Mouse (Mus musculus) limb, embryonic 12.5 days (tissue): ENCODE results near the gene Gm2030. TPM values are rescaled to one million over a fixed set of nuclear protein-coding genes. Genes with fewer than 3 reads are reported as not detected.
"Not testable (repeated sequence)": the region's sequence is repeated elsewhere in the genome, so short reads cannot be mapped to it uniquely, and the experiment has no call there.

Source experiments
- ATAC-seq: fragments of 200-750 bp; cut with Nextera tagmentation; 2 replicates; pipeline ENCODE4 v1.8.0; 2017; ENCODE audit warnings: low read depth, moderate TSS enrichment; ENCODE audit not compliant: insufficient number of reproducible peaks, insufficient read depth, low FRiP score, low TSS enrichment
- H3K27ac ChIP-seq: fragments of 300-500 bp; sonication (generic); 2 replicates; pipeline ENCODE4 v1.5.1; 2016; ENCODE audit warnings: mild to moderate bottlenecking, moderate library complexity
- H3K27me3 ChIP-seq: fragments of 300-500 bp; sonication (generic); 2 replicates; pipeline ENCODE4 v1.6.1; 2016; ENCODE audit warnings: mild to moderate bottlenecking, moderate library complexity
- H3K36me3 ChIP-seq: fragments of 300-500 bp; sonication (generic); 2 replicates; pipeline ENCODE4 v1.6.1; 2016; ENCODE audit warnings: mild to moderate bottlenecking, moderate library complexity
- H3K4me1 ChIP-seq: fragments of 300-500 bp; sonication (generic); replicated peaks from 2 replicates; pipeline ENCODE4 v1.6.1; 2016
- H3K4me2 ChIP-seq: fragments of 300-500 bp; sonication (generic); 2 replicates; pipeline ENCODE4 v1.6.1; 2016; ENCODE audit warnings: mild to moderate bottlenecking, moderate library complexity
- H3K4me3 ChIP-seq: fragments of 300-500 bp; sonication (generic); replicated peaks from 2 replicates; pipeline ENCODE4 v1.5.1; 2016; ENCODE audit warnings: mild to moderate bottlenecking
- H3K9ac ChIP-seq: fragments of 300-500 bp; sonication (generic); replicated peaks from 2 replicates; pipeline ENCODE4 v1.6.1; 2016; ENCODE audit warnings: mild to moderate bottlenecking, moderate library complexity
- H3K9me3 ChIP-seq: fragments of 300-500 bp; sonication (generic); 2 replicates; pipeline ENCODE4 v1.6.1; 2016; ENCODE audit warnings: mild to moderate bottlenecking, moderate library complexity
- whole genome bisulfite sequencing: fragments of 180-500 bp; shearing (Covaris S2); methylation state at CpG from one replicate; pipeline ENCODE4 v1.1.7; 2016; 5-methylcytosine and 5-hydroxymethylcytosine counted together
- polyA plus RNA-seq: library from polyadenylated mRNA; unstranded; fragments of >200 nt; fragmentation: Nextera tagmentation; extraction: Ambion mirVana; gene quantifications from 2 replicates; pipeline ENCODE4 v1.2.1, GENCODE M21; 2016

Gm2030 gene
- polyA plus RNA-seq: not detected in 2 replicates

- not testable (repeated sequence) for H3K4me1 ChIP-seq, H3K9me3 ChIP-seq, H3K27ac ChIP-seq, H3K9ac ChIP-seq, ATAC-seq, H3K36me3 ChIP-seq, H3K4me3 ChIP-seq, H3K27me3 ChIP-seq, H3K4me2 ChIP-seq
- 68% methylated on average over 3 of the region's 4 CpGs for WGBS
Measured at GRCm38 (mm10) chrX:26309944-26310343, at the start of gene Gm2030. Gene Gm2030 (minus strand): TSS chrX:26310044.

Other genes starting within 250 kb of the Gm2030 start
- not detected in 2 replicates for gene Gm2012, start 78.7 kb downstream of the Gm2030 start, polyA plus RNA-seq
- not detected in 2 replicates for gene Slx, start 235.5 kb upstream of the Gm2030 start, polyA plus RNA-seq